Mouse (Mus musculus) hematopoietic stem cell, adult 5-6 weeks (primary cell): Measurements from ENCODE around the gene Usp51. TPM values are rescaled to one million over a fixed set of nuclear protein-coding genes. Genes with fewer than 3 reads are reported as not detected.

Experiments
- total RNA-seq: library from RNA; stranded (forward); fragments of 172-1452, 232-1000 nt; gene quantifications from 2 replicates; pipeline ENCODE4 v1.2.3, GENCODE M21; 2017

The Usp51 gene
- total RNA-seq, 1 experiment from 2014 or later = not detected

Other genes with a start within 250 kb of the Usp51 start
- gene Shroom2, start 237.0 kb upstream of the Usp51 start, total RNA-seq = not detected in 2 replicates
- gene Gpr143, start 224.5 kb upstream of the Usp51 start, total RNA-seq = not detected in 2 replicates
- gene Mageh1, start 31.1 kb downstream of the Usp51 start, total RNA-seq = 3.6 and 9.1 TPM in 2 replicates
- gene Foxr2, start 112.3 kb downstream of the Usp51 start, total RNA-seq = not detected in 2 replicates
- 14.4 and 16.4 TPM in 2 replicates for gene Rragb, start 133.5 kb downstream of the Usp51 start, total RNA-seq
- gene Klf8, start 231.0 kb downstream of the Usp51 start, total RNA-seq = 3.4 and 13.8 TPM in 2 replicates